Mouse (Mus musculus) liver, embryonic 13.5 days (tissue): ENCODE results near the gene Cnnm2. TPM values are rescaled to one million over a fixed set of nuclear protein-coding genes. Genes with fewer than 3 reads are reported as not detected.

Source experiments
- ATAC-seq: fragments of 200-750 bp; cut with Nextera tagmentation; 2 replicates; pipeline ENCODE4 v1.8.0; 2017; ENCODE audit warnings: low read depth, mild to moderate bottlenecking, moderate number of reproducible peaks, moderate library complexity
- DNase-seq: peaks from one replicate; pipeline ENCODE4 v3.0.0; 2022
- H3K27ac ChIP-seq: fragments of 300-500 bp; sonication (generic); 2 replicates; pipeline ENCODE4 v1.5.1; 2015; ENCODE audit warnings: moderate library complexity, mild to moderate bottlenecking, inconsistent platforms
- H3K27me3 ChIP-seq: fragments of 300-500 bp; sonication (generic); 2 replicates; pipeline ENCODE4 v1.6.1; 2015; ENCODE audit warnings: mild to moderate bottlenecking, inconsistent platforms
- H3K36me3 ChIP-seq: fragments of 300-500 bp; sonication (generic); 2 replicates; pipeline ENCODE4 v1.6.1; 2015; ENCODE audit warnings: mild to moderate bottlenecking, inconsistent platforms
- H3K4me1 ChIP-seq: fragments of 300-500 bp; sonication (generic); replicated peaks from 2 replicates; pipeline ENCODE4 v1.6.1; 2015; ENCODE audit warnings: inconsistent platforms
- H3K4me2 ChIP-seq: fragments of 300-500 bp; sonication (generic); 2 replicates; pipeline ENCODE4 v1.6.1; 2015; ENCODE audit warnings: inconsistent platforms, mild to moderate bottlenecking, moderate library complexity
- H3K4me3 ChIP-seq: fragments of 300-500 bp; sonication (generic); replicated peaks from 2 replicates; pipeline ENCODE4 v1.5.1; 2015; ENCODE audit warnings: mild to moderate bottlenecking, inconsistent platforms
- H3K9ac ChIP-seq: fragments of 300-500 bp; sonication (generic); 2 replicates; pipeline ENCODE4 v1.6.1; 2015; ENCODE audit warnings: mild to moderate bottlenecking, inconsistent platforms
- H3K9me3 ChIP-seq: fragments of 300-500 bp; sonication (generic); replicated peaks from 2 replicates; pipeline ENCODE4 v1.6.1; 2016; ENCODE audit warnings: inconsistent platforms
- WGBS: fragments of 180-500 bp; shearing (Covaris S2); methylation state at CpG from one replicate; pipeline ENCODE4 v1.1.7; 2015; ENCODE audit not compliant: insufficient replicate concordance; 5-methylcytosine and 5-hydroxymethylcytosine counted together
- polyA plus RNA-seq: library from polyadenylated mRNA; unstranded; fragments of >200 nt; fragmentation: Nextera tagmentation; extraction: Ambion mirVana; gene quantifications from 2 replicates; pipeline ENCODE4 v1.2.1, GENCODE M21; 2015

The Cnnm2 gene
- polyA plus RNA-seq, 1 experiment from 2014 or later = 1.2 TPM

DNA sequence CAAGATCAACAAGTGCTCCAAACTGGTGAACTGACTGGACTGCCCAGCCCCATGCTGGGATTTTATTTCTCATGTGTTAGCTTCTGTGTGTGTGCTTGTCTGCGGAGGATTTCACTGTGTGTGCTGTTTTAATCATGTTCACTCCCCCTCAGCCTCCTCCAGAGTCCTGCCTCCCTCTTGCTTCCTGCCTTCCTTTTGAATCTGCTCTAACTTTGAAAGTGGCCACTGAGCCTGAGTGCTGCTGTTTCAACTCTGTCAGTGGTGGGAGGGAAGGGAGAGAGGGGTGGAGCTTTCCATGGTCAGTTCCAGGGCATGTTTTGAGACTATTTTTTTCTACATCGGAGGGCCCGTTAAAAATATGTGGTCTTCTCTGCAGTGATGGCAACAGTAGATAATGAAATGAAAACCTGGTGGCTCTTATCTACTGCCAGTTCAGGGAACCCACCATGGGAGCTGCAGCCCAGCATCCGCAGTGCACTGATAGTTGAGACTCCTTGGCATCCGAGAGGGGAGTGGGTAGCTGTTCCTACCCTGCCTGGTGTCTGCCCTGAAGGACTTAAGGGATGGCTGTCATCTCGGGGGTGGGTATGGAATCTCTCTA, 103.4 kb downstream of the Cnnm2 start:
- H3K4me3 ChIP-seq = no peak overlapping the region
- H3K27me3 ChIP-seq = no peaks in the 10 kb centered on the region
- H3K9ac ChIP-seq = peak overlapping the region; percentile 49; the same call in 1 of the 2 replicates
- no peaks in the 10 kb centered on the region for H3K36me3 ChIP-seq
- peak overlapping the region; percentile 30; the same call in 1 of the 2 replicates for H3K4me2 ChIP-seq
- peaks cover 65% of the 10 kb centered on the region for H3K4me1 ChIP-seq
- 17% methylated on average over 6 of the region's 6 CpGs for WGBS
- H3K9me3 ChIP-seq = no peaks in the 10 kb centered on the region
- peak; percentile 67 for DNase-seq
- peak; percentile 41; the same call in 1 of the 2 replicates for ATAC-seq
- H3K27ac ChIP-seq = peak overlapping the region; percentile 80

DNA sequence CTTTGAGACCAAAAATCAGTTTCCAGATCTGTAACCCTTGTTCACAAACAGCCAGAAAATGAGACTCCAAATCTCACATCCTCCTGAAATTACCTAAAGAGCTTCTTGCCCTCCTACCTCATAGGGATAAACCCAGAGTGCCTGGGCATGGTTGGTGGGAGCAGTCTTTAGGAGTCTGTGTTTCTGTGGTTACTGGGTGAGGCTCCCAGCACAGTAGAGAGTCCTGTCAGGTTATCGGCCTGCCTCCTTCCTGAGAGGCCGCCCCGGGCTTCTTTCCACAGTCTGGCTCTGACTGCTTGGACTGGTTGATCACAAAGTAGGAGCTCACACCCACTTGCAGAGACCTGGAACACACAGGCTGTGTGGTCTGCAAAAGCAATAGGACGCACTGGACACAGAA, 104.0 kb downstream of the Cnnm2 start:
- no peaks in the 10 kb centered on the region for H3K36me3 ChIP-seq
- no peaks in the 10 kb centered on the region for H3K9me3 ChIP-seq
- peak overlapping the region; percentile 30; the same call in 1 of the 2 replicates for H3K4me2 ChIP-seq
- H3K4me1 ChIP-seq = peaks cover 61% of the 10 kb centered on the region
- peak overlapping the region; percentile 13; the same call in 1 of the 2 replicates for H3K9ac ChIP-seq
- peak overlapping the region; percentile 80 for H3K27ac ChIP-seq
- H3K27me3 ChIP-seq = no peaks in the 10 kb centered on the region
- no peak overlapping the region for H3K4me3 ChIP-seq
- DNase-seq (peak; percentile 56), ATAC-seq (peak; percentile 65)
- 12% methylated on average over 4 of the region's 4 CpGs for WGBS

DNA sequence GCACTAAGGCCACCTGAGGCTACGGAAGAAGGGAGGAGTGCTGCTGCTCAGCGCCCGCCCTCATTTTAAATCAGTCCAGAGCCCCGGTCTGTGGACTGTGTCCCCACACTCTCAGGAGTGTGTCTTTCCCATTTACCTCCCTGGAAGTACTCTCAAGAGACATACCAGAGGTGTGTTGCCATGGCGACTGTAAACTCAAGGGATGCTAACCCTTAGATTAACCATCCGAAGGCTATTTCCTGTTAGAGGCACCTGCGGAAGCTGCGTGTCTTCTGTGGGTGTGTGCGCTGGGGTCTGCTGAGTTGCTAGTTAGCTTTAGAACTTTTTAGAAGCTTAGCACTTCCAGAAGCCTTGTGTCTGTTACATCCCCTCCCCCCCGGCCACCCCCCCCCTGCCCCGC, 107.7 kb downstream of the Cnnm2 start:
- 54% methylated on average over 11 of the region's 11 CpGs for WGBS
- Histone ChIP-seq H3K4me3 (no peak overlapping the region), H3K4me2 (no peak overlapping the region), H3K27ac (no peak overlapping the region), H3K36me3 (no peaks in the 10 kb centered on the region), H3K27me3 (no peaks in the 10 kb centered on the region), H3K4me1 (peaks cover 32% of the 10 kb centered on the region), H3K9me3 (no peaks in the 10 kb centered on the region), H3K9ac (no peak overlapping the region)
- no peak for ATAC-seq
- DNase-seq = no peak

DNA sequence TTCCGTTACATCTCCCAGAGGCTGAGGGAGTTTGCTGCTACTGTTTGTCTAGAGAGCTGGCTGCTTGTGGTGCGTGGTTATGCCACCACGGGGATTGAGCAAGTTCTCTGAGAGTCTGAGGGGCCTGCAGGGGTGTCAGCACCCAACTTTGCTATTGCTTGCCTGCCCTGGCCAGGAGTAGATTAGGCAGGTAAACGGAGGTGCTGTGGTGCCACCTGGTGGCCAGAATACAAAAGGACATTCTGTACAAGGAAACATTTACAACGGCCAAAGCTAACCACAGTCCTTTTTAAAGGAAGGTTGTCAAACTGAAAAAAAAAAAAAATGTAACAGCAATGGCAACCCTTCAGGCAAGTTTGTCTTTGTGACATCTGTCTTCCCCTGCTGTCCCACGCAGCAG, 108.1 kb downstream of the Cnnm2 start:
- Histone ChIP-seq H3K4me1 (peaks cover 28% of the 10 kb centered on the region), H3K9ac (no peak overlapping the region), H3K36me3 (no peaks in the 10 kb centered on the region), H3K4me3 (no peak overlapping the region), H3K27ac (no peak overlapping the region), H3K9me3 (no peaks in the 10 kb centered on the region), H3K4me2 (no peak overlapping the region), H3K27me3 (no peaks in the 10 kb centered on the region)
- DNase-seq = peak; percentile 69
- WGBS = 10% methylated on average over 6 of the region's 6 CpGs
- 0 out of 2 replicates have a peak, but pooled peaks have one; percentile 52 for ATAC-seq

DNA sequence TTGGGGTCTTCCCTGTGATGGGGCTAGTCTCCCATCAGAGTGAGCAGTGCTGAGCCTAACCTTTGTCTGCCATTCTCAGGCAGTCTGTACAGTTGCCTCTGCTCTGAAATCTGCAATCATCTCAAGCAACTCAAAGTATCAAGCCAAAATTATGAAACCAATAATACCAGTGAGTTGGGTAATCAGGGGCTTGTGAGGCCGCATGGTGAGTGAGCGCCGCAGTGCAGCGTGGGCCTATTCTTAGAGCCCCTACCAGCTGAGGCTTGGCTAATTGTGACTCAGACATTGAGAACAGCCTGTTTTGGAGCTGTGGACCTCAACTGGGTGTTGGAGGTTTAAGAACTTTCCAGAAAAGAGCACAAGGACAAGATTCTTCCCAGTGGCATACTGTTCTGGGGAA, 109.7 kb downstream of the Cnnm2 start:
- Histone ChIP-seq H3K9ac (no peak overlapping the region), H3K4me3 (no peak overlapping the region), H3K4me1 (peaks cover 15% of the 10 kb centered on the region), H3K4me2 (no peak overlapping the region), H3K27me3 (no peaks in the 10 kb centered on the region), H3K27ac (no peak overlapping the region), H3K9me3 (no peaks in the 10 kb centered on the region), H3K36me3 (no peaks in the 10 kb centered on the region)
- WGBS = 89% methylated on average over 4 of the region's 4 CpGs
- DNase-seq = no peak
- no peak for ATAC-seq

DNA sequence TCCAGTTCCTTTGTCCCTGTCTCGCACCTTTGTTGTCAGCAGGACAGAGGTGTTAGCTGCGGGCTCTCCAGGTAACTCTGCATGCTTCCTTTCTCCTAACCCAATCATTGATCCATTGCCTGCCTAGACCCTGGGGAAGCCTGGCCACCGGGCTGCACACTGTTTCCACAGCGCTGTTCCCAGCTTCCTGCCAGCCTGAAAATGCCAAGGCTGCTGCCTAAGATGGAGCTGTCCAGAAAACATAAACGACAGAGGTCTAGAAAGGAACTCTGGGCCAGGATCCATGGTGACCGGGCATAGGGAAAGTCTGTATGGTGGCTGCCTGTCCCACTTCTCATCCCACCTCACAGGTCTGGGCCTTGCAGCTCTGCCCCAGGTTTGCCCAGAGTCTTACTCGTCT, 110.3 kb downstream of the Cnnm2 start:
- Histone ChIP-seq H3K9ac (no peak overlapping the region), H3K9me3 (no peaks in the 10 kb centered on the region), H3K36me3 (no peaks in the 10 kb centered on the region), H3K4me2 (no peak overlapping the region), H3K4me3 (no peak overlapping the region), H3K4me1 (peaks cover 9% of the 10 kb centered on the region), H3K27ac (no peak overlapping the region), H3K27me3 (no peaks in the 10 kb centered on the region)
- ATAC-seq (no peak), DNase-seq (no peak)
- 60% methylated on average over 7 of the region's 7 CpGs for WGBS

DNA sequence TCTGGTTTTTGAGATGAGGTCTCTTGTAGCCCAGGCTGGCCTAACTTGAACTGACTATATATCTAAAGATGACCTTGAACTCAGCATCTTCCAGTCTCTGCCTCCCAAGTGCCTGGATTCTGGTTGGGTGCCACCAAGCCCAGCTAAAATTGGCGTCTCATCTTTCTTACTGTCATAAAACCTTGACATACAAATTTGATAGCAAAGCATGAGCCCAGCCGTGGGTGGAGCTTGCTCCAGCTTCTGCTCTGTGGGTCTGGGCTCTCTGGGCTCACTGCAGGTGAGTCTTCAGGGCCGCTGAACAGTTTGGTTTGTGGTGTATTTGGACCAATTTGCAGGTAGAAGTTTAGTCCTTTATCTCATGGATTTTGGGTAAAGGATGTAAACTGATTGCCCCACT, 112.5 kb downstream of the Cnnm2 start:
- DNase-seq (no peak), ATAC-seq (no peak)
- WGBS = 59% methylated on average over 3 of the region's 3 CpGs
- H3K9ac ChIP-seq = no peak overlapping the region
- H3K27me3 ChIP-seq = no peaks in the 10 kb centered on the region
- H3K4me2 ChIP-seq = no peak overlapping the region
- no peaks in the 10 kb centered on the region for H3K36me3 ChIP-seq
- peaks cover 9% of the 10 kb centered on the region for H3K4me1 ChIP-seq
- no peak overlapping the region for H3K27ac ChIP-seq
- H3K4me3 ChIP-seq = no peak overlapping the region
- no peaks in the 10 kb centered on the region for H3K9me3 ChIP-seq

DNA sequence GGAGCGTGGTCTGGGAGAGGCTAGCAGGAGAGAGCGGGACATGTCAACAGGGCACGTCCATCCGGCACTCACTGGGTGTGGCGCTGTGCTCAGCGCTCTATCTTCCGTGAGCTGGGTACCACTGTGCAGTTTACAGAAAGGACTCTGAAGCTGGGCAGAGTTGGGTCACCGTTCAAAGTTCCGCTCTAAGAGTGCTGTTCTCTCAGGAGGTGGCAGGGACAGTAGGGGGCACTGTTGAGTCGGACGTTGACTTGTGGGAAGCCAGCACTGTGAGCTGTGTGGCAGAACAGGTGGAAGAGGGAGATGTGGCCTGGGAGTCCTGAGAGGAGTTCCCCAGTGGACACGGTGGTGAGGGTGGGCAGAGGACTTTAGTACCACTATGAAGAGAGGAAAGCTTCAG, 114.4 kb downstream of the Cnnm2 start:
- Histone ChIP-seq H3K4me1 (peaks cover 3% of the 10 kb centered on the region; the same call in 1 of the 2 replicates), H3K27me3 (no peaks in the 10 kb centered on the region), H3K9me3 (no peaks in the 10 kb centered on the region), H3K4me3 (no peak overlapping the region), H3K27ac (no peak overlapping the region; the same call in 1 of the 2 replicates), H3K4me2 (no peak overlapping the region), H3K9ac (no peak overlapping the region), H3K36me3 (no peaks in the 10 kb centered on the region)
- DNase-seq (peak; percentile 73), ATAC-seq (peak; percentile 74)
- WGBS = 37% methylated on average over 12 of the region's 12 CpGs

DNA sequence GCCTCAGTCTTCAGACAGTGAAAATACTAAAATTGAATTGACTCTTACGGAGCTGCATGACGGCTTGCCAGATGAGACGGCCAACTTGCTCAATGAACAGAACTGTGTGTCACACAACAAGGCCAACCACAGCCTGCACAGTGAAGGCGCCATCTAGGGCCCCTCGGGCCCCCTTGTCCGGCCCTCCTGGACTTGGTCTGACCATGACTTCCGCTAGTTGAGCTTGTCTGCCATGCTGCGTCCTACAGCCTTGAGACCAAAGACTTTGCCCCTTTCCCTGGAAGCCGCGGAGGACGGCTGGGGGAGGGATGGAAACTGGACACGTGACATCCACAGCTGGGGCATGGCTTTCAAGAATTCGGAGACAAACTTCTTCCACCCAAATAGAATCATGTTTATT, 116.5 kb downstream of the Cnnm2 start:
- WGBS = 81% methylated on average over 13 of the region's 13 CpGs
- H3K27ac ChIP-seq = no peak overlapping the region

DNA sequence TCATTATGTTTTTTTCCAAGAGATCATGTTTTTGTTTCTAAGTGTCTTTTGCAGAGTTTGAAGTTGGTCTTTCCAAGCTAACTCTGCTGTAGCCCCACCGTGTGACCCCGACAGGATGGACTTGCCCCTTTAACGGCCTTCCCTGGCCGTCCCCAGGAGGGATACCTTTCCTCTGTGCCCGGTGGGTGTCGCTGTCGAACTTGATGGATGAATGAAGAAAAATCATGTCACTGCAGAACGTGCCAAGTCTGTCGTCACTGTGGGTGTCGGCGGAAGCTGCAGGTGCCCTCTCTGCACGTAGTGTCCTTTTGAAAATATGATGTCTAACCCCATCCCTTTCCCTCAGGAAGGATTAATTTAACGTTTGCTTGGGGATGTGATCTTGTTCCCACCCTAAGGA, 117.0 kb downstream of the Cnnm2 start:
- 57% methylated on average over 13 of the region's 13 CpGs for WGBS
- peaks cover 3% of the 10 kb centered on the region; the same call in 1 of the 2 replicates for H3K4me1 ChIP-seq

More for the DNA sequence above, 116.5 kb downstream of the Cnnm2 start:
- Histone ChIP-seq H3K4me2 (no peak overlapping the region), H3K4me3 (no peak overlapping the region), H3K9ac (no peak overlapping the region), H3K4me1 (peaks cover 3% of the 10 kb centered on the region; the same call in 1 of the 2 replicates), H3K9me3 (no peaks in the 10 kb centered on the region), H3K27me3 (no peaks in the 10 kb centered on the region), H3K36me3 (peaks cover 11% of the 10 kb centered on the region)
- no peak for DNase-seq
- no peak for ATAC-seq

DNA sequence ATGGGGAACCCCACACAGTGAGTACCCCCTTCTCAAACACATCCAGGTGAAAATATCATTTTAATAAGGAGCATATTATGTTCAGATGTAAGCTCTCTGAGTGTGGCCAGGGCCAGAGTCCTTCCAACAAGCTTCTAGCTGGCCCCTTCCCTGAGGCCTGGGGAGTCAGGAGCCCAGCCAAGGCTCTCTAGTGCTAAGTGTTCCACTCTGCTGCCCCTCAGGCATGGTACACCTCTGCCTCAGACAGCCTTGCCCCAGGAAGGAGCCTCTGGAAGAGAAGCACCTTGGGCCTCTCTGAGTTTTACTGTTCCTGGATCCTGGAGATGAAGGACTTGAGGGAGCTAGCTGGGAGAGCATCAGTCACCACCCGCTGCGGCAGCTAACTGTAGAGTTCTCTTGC, 118.5 kb downstream of the Cnnm2 start:
- Histone ChIP-seq H3K9ac (no peak overlapping the region), H3K9me3 (no peaks in the 10 kb centered on the region), H3K27me3 (no peaks in the 10 kb centered on the region), H3K27ac (no peak overlapping the region), H3K4me1 (peaks cover 3% of the 10 kb centered on the region; the same call in 1 of the 2 replicates), H3K4me3 (no peak overlapping the region), H3K36me3 (peaks cover 27% of the 10 kb centered on the region), H3K4me2 (no peak overlapping the region)
- no peak for ATAC-seq
- 88% methylated on average over 2 of the region's 2 CpGs for WGBS
- no peak for DNase-seq

More for the DNA sequence above, 117.0 kb downstream of the Cnnm2 start:
- H3K9me3 ChIP-seq = no peaks in the 10 kb centered on the region
- no peak overlapping the region for H3K27ac ChIP-seq
- no peak overlapping the region for H3K4me2 ChIP-seq
- no peaks in the 10 kb centered on the region for H3K27me3 ChIP-seq
- no peak for ATAC-seq
- H3K36me3 ChIP-seq = peaks cover 14% of the 10 kb centered on the region
- no peak overlapping the region for H3K9ac ChIP-seq
- no peak for DNase-seq
- H3K4me3 ChIP-seq = no peak overlapping the region

DNA sequence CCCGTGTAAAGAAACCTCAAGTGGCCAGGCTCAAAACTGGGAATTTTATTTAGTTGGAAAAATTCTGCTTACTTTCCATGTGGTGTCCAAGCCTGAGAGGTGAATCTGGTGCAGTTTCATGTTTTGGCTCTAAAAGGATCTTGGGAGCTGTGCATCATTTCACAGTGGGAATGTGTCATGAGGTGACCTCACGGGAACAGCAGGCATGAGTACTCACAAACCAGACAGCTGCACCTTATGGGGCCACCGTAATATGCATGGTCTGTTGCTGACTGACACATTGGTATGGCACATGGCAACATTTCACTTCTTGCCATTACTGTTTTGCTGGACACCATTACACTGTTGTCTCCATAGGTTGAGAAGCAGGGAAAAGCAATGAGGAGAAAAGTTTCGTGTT, 124.0 kb downstream of the Cnnm2 start:
- no peak overlapping the region for H3K4me2 ChIP-seq
- WGBS = 84% methylated on average over 4 of the region's 4 CpGs
- DNase-seq (no peak), ATAC-seq (no peak)
- no peaks in the 10 kb centered on the region for H3K27me3 ChIP-seq
- H3K4me1 ChIP-seq = peaks cover 17% of the 10 kb centered on the region
- peaks cover 80% of the 10 kb centered on the region for H3K36me3 ChIP-seq
- no peak overlapping the region for H3K4me3 ChIP-seq
- no peak overlapping the region; the same call in 1 of the 2 replicates for H3K27ac ChIP-seq
- no peak overlapping the region for H3K9ac ChIP-seq
- H3K9me3 ChIP-seq = no peaks in the 10 kb centered on the region
